Mouse (Mus musculus): ENCODE measurements around the gene Gm28635.
A peak's percentile ranks its signal among the peaks of the same experiment; 100 is the strongest.

The Gm28635 gene

GRCm38 (mm10) chr2:84585700-84586099, 92.1 kb downstream of the Gm28635 start:
- no peak for DNase-seq (ENCODE audit: low spot score)

GRCm38 (mm10) chr2:84582286-84582685, 95.6 kb downstream of the Gm28635 start:
- peak; percentile 74 for DNase-seq (ENCODE audit: low spot score)

GRCm38 (mm10) chr2:84581208-84581607, 96.6 kb downstream of the Gm28635 start:
- peak; percentile 5 for DNase-seq (ENCODE audit: low spot score)

- DNase-seq (ENCODE audit: low spot score) = no peak
Observed at GRCm38 (mm10) chr2:84579311-84579710, 98.5 kb downstream of the Gm28635 start.

GRCm38 (mm10) chr2:84574130-84574529, 103.7 kb downstream of the Gm28635 start:
- no peak for DNase-seq (ENCODE audit: low spot score)

GRCm38 (mm10) chr2:84556888-84557514, 120.8 kb downstream of the Gm28635 start:
- no peak for DNase-seq (ENCODE audit: low spot score)

Data from T-cell, adult 2 months (primary cell).